Mouse (Mus musculus) megakaryocyte, embryonic 14.5 days (primary cell): ENCODE data around the gene Tnpo1. TPM values are rescaled to one million over a fixed set of nuclear protein-coding genes. Genes with fewer than 3 reads are reported as not detected.
"Not testable (repeated sequence)": the region's sequence is repeated elsewhere in the genome, so short reads cannot be mapped to it uniquely, and the experiment has no call there.

Source experiments
- H3K27me3 ChIP-seq: replicated peaks from 2 replicates; pipeline ENCODE3; 2012; ENCODE audit warnings: inconsistent platforms
- H3K36me3 ChIP-seq: replicated peaks from 2 replicates; pipeline ENCODE3; 2012; ENCODE audit warnings: low read length, inconsistent platforms, mixed read lengths
- H3K4me1 ChIP-seq: 2 replicates; pipeline ENCODE4 v1.6.1; 2012; ENCODE audit warnings: inconsistent platforms
- H3K4me3 ChIP-seq: replicated peaks from 2 replicates; pipeline ENCODE3; 2012; ENCODE audit warnings: moderate library complexity, mild to moderate bottlenecking, inconsistent platforms
- H3K9me3 ChIP-seq: 2 replicates; pipeline ENCODE4 v1.6.1; 2012; ENCODE audit warnings: inconsistent platforms
- FLI1 ChIP-seq: IDR thresholded peaks from 2 replicates; pipeline ENCODE4 v1.6.1; 2012; ENCODE audit warnings: low read length, inconsistent platforms, mixed read lengths
- GATA1 ChIP-seq: IDR thresholded peaks from 3 replicates; pipeline ENCODE4 v1.6.1; 2012; ENCODE audit warnings: mixed read lengths, low read length, inconsistent platforms, borderline replicate concordance
- polyA plus RNA-seq: library from polyadenylated mRNA; stranded (reverse); fragments of >175 nt; gene quantifications from 2 replicates; pipeline ENCODE4 v1.2.3, GENCODE M21; 2012; ENCODE audit warnings: low replicate concordance; ENCODE audit not compliant: insufficient read depth

The Tnpo1 gene
- polyA plus RNA-seq, 1 experiment, result 2.3 TPM

- TF ChIP-seq GATA1 (no peak), FLI1 (no peak)
- Histone ChIP-seq H3K4me1 (peaks cover 25% of the 10 kb centered on the region), H3K4me3 (no peak overlapping the region), H3K27me3 (no peaks in the 10 kb centered on the region), H3K9me3 (no peaks in the 10 kb centered on the region), H3K36me3 (peaks cover 25% of the 10 kb centered on the region)
Observed at GRCm38 (mm10) chr13:98834199-98834598, 92.0 kb downstream of the Tnpo1 start.

GRCm38 (mm10) chr13:98832451-98833450, 93.4 kb downstream of the Tnpo1 start:
- no peaks in the 10 kb centered on the region for H3K27me3 ChIP-seq
- H3K36me3 ChIP-seq, result peaks cover 11% of the 10 kb centered on the region
- no peaks in the 10 kb centered on the region for H3K9me3 ChIP-seq
- no peak for TF ChIP-seq FLI1
- TF ChIP-seq GATA1, result no peak
- no peak overlapping the region for H3K4me3 ChIP-seq
- H3K4me1 ChIP-seq, result peaks cover 25% of the 10 kb centered on the region

GRCm38 (mm10) chr13:98829026-98829425, 97.2 kb downstream of the Tnpo1 start:
- H3K27me3 ChIP-seq, H3K9me3 ChIP-seq, H3K36me3 ChIP-seq: not testable (repeated sequence)

GRCm38 (mm10) chr13:98825574-98825973, 100.6 kb downstream of the Tnpo1 start:
- Histone ChIP-seq H3K4me3 (no peak overlapping the region), H3K36me3 (no peaks in the 10 kb centered on the region), H3K9me3 (no peaks in the 10 kb centered on the region), H3K4me1 (peaks cover 37% of the 10 kb centered on the region), H3K27me3 (no peaks in the 10 kb centered on the region)
- TF ChIP-seq GATA1 (no peak), FLI1 (no peak)

More at GRCm38 (mm10) chr13:98829026-98829425, 97.2 kb downstream of the Tnpo1 start:
- peaks cover 17% of the 10 kb centered on the region for H3K4me1 ChIP-seq
- H3K4me3 ChIP-seq, result not testable (repeated sequence)

GRCm38 (mm10) chr13:98819094-98819493, 107.1 kb downstream of the Tnpo1 start:
- H3K4me1 ChIP-seq, result peaks cover 68% of the 10 kb centered on the region
- no peaks in the 10 kb centered on the region for H3K27me3 ChIP-seq
- H3K4me3 ChIP-seq, result no peak overlapping the region
- no peak for TF ChIP-seq FLI1
- TF ChIP-seq GATA1, result no peak
- no peaks in the 10 kb centered on the region for H3K9me3 ChIP-seq
- peaks cover 2% of the 10 kb centered on the region for H3K36me3 ChIP-seq

- Histone ChIP-seq H3K4me3 (no peak overlapping the region), H3K27me3 (no peaks in the 10 kb centered on the region), H3K4me1 (peaks cover 70% of the 10 kb centered on the region), H3K9me3 (no peaks in the 10 kb centered on the region), H3K36me3 (peaks cover 2% of the 10 kb centered on the region)
- TF ChIP-seq FLI1 (no peak), GATA1 (no peak)
Observed at GRCm38 (mm10) chr13:98818205-98818604, 108.0 kb downstream of the Tnpo1 start.

DNA sequence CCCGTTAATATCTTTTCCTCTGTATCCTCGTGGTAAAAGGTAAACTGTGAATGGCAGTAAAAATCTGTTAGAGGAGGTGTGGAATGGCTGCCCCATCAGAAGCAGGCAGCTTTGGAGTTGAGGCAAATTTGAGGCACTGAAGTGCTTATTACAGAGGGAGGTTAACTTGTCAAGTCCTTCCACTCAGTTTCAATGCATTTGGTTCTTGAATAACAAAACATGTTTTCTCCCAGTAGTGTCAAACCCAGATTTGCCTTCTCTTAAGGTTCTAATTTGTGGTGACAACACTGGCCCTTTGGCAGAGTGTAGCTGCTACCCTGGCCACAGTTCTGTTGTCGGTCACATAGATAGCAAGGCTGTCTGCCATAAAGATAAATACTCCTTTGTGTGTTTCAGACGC, 108.4 kb downstream of the Tnpo1 start:
- Histone ChIP-seq H3K4me3 (no peak overlapping the region), H3K4me1 (peaks cover 70% of the 10 kb centered on the region), H3K36me3 (peaks cover 2% of the 10 kb centered on the region), H3K27me3 (no peaks in the 10 kb centered on the region), H3K9me3 (no peaks in the 10 kb centered on the region)
- TF ChIP-seq GATA1, result no peak
- TF ChIP-seq FLI1, result no peak

- H3K9me3 ChIP-seq, H3K27me3 ChIP-seq, H3K36me3 ChIP-seq, H3K4me3 ChIP-seq: not testable (repeated sequence)
- H3K4me1 ChIP-seq, result peaks cover 70% of the 10 kb centered on the region
Observed at GRCm38 (mm10) chr13:98816981-98817660, 109.1 kb downstream of the Tnpo1 start.

DNA sequence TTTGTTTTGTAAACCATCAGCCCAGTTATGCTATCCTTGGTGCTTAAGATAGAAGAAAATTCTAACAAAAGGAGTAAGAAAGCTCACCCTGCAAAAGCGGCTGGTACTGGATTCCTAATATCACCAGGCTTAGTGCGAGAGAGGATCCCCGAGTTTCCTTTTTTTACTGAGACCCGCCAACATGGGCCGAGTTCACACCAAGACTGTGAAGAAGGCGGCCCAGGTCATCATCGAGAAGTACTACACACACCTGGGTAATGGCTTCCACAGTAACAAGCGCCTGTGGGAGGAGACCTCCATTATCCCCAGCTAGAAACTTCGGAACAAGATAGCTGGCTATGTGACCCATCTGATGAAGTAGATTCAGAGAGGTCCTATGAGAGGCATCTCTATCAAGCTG, 109.6 kb downstream of the Tnpo1 start:
- Histone ChIP-seq H3K9me3 (no peaks in the 10 kb centered on the region), H3K4me1 (peaks cover 65% of the 10 kb centered on the region), H3K27me3 (no peaks in the 10 kb centered on the region), H3K4me3 (no peak overlapping the region), H3K36me3 (peaks cover 2% of the 10 kb centered on the region)
- TF ChIP-seq GATA1 (no peak), FLI1 (no peak)

GRCm38 (mm10) chr13:98815147-98815785, 110.9 kb downstream of the Tnpo1 start, which contains the start of gene Fcho2:
Fcho2 (minus strand) TSS chr13:98815449.
- peaks cover 60% of the 10 kb centered on the region for H3K4me1 ChIP-seq
- H3K36me3 ChIP-seq, result no peaks in the 10 kb centered on the region
- peak within 1 kb of the TSS; percentile 98 for H3K4me3 ChIP-seq
- H3K27me3 ChIP-seq, result no peaks in the 10 kb centered on the region
- H3K9me3 ChIP-seq, result no peaks in the 10 kb centered on the region
- TF ChIP-seq GATA1, result no peak
- TF ChIP-seq FLI1, result no peak
